Mouse (Mus musculus) ES-E14 (cell line): ENCODE measurements around the gene Gucy1b2.

Source experiments
- HCFC1 ChIP-seq: IDR thresholded peaks from 2 replicates; pipeline ENCODE4 v1.6.1; 2012; ENCODE audit warnings: low read length, inconsistent platforms, borderline replicate concordance; ENCODE audit not compliant: insufficient read depth
- MAFK ChIP-seq: IDR thresholded peaks from 2 replicates; pipeline ENCODE4 v1.6.1; 2014; ENCODE audit warnings: mild to moderate bottlenecking, low read depth, low read length, inconsistent platforms; ENCODE audit not compliant: insufficient read depth

DNA sequence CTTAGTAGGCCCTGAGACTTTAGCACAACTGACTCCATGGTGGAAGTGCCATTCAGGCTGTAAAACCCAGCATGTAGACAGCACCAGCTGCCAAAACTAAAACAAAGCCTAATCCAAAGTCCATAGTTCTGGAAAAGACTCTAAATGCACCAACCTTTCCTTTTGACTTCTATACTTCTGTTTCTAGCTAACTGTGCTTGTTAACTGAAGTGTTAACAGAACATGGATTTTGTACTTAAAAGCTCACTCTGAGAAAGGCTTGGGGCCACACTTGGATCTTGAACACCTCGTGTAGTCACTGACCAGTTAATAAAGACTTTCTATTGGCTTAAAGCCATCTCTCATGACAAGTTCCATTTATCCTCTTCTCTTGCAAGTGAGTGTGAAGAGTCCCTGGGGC, 13.1 kb downstream of the Gucy1b2 start:
- TF ChIP-seq MAFK (no peak), HCFC1 (no peak)
